Mouse (Mus musculus) forebrain, embryonic 11.5 days (tissue): ENCODE data around the gene B4galnt3. TPM values are rescaled to one million over a fixed set of nuclear protein-coding genes. Genes with fewer than 3 reads are reported as not detected.

Source experiments
- ATAC-seq: fragments of 200-750 bp; cut with Nextera tagmentation; replicated peaks from 2 replicates; pipeline ENCODE4 v1.8.0; 2017; ENCODE audit warnings: moderate TSS enrichment; ENCODE audit not compliant: low FRiP score
- DNase-seq: peaks from one replicate; pipeline ENCODE4 v3.0.0-alpha.2; 2017; ENCODE audit warnings: low spot score
- H3K27ac ChIP-seq: fragments of 300-500 bp; sonication (generic); 2 replicates; pipeline ENCODE4 v1.5.1; 2014; ENCODE audit warnings: low read depth, low read length
- H3K27me3 ChIP-seq: fragments of 300-500 bp; sonication (generic); 2 replicates; pipeline ENCODE4 v1.6.1; 2014; ENCODE audit warnings: mild to moderate bottlenecking, low read length, mixed read lengths; ENCODE audit not compliant: control insufficient read depth, insufficient read depth
- H3K36me3 ChIP-seq: fragments of 300-500 bp; sonication (generic); 2 replicates; pipeline ENCODE4 v1.6.1; 2014; ENCODE audit warnings: mild to moderate bottlenecking, low read length, moderate library complexity, mixed read lengths; ENCODE audit not compliant: control insufficient read depth, insufficient read depth
- H3K4me1 ChIP-seq: fragments of 300-500 bp; sonication (generic); replicated peaks from 2 replicates; pipeline ENCODE4 v1.6.1; 2014; ENCODE audit warnings: low read length, mixed read lengths; ENCODE audit not compliant: control insufficient read depth, insufficient read depth
- H3K4me2 ChIP-seq: fragments of 300-500 bp; sonication (generic); 2 replicates; pipeline ENCODE4 v1.6.1; 2014; ENCODE audit warnings: low read depth, mild to moderate bottlenecking, low read length, moderate library complexity, mixed read lengths; ENCODE audit not compliant: severe bottlenecking
- H3K4me3 ChIP-seq: fragments of 300-500 bp; sonication (generic); 2 replicates; pipeline ENCODE4 v1.5.1; 2014; ENCODE audit warnings: low read depth, low read length
- H3K9ac ChIP-seq: fragments of 300-500 bp; sonication (generic); 2 replicates; pipeline ENCODE4 v1.6.1; 2014; ENCODE audit warnings: low read length
- H3K9me3 ChIP-seq: fragments of 300-500 bp; sonication (generic); 2 replicates; pipeline ENCODE4 v1.6.1; 2016; ENCODE audit warnings: low read length, mixed read lengths; ENCODE audit not compliant: control insufficient read depth
- WGBS: fragments of 180-500 bp; shearing (Covaris S2); extraction: QIAGEN DNeasy Blood & Tissue Kit; methylation state at CpG from one replicate; pipeline ENCODE4 v1.1.7; 2014; 5-methylcytosine and 5-hydroxymethylcytosine counted together
- polyA plus RNA-seq: library from polyadenylated mRNA; unstranded; fragments of >200 nt; fragmentation: Nextera tagmentation; extraction: Ambion mirVana; gene quantifications from 2 replicates; pipeline ENCODE4 v1.2.1, GENCODE M21; 2014

The B4galnt3 gene
- polyA plus RNA-seq, result not detected in 2 replicates

DNA sequence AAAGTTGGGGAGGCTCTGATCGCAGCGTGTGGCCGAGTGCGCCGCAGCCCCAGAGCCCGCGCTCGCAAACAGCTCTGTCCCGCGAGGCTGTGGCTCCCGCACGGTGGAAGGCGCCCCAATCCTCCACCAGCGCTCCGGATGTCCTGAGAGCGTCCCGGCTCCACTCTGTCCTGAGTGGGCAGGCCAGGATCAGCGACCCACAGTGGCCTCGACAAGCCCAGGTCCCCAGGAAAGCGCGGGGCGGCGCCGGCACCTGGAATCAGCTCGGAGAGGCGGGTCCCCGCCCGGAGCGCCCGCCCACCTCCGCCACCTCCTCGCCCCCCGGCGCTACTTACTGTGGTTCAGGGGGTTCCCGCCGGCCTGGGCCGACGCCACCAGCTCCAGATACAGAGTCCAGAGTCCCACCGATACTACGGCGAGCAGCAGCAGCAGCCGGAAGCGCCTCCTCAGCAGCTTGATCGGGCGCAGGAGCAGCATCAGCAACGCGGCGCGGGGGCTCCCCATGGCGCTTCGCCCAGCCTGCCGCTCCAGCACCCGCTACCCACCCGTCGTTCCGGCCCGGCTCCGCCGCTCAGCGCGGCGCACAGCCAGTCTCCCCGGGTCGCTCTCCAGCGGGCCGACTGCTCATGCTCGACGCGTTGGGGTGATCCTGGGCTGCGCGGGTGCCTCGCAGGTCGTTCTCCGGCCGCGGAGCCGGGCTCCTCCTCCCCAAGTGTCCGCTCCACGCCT is at the start of gene B4galnt3, which contains the start of gene D330020A13Rik:
TSS of gene B4galnt3 (minus strand) at position 504 of the 729 bp plus-strand sequence.
TSS of gene D330020A13Rik (plus strand) at position 309 of the 729 bp plus-strand sequence.
- Histone ChIP-seq H3K9me3 (no peaks in the 10 kb centered on the region), H3K9ac (peak within 1 kb of the TSS; percentile 59), H3K4me2 (peak within 1 kb of the TSS; percentile 99), H3K36me3 (no peaks in the 10 kb centered on the region), H3K4me3 (peak within 1 kb of the TSS; percentile 60), H3K4me1 (peaks cover 4% of the 10 kb centered on the region; the same call in 1 of the 2 replicates), H3K27me3 (peaks cover 25% of the 10 kb centered on the region), H3K27ac (no peak within 1 kb of the TSS)
- ATAC-seq, result peak; percentile 65; the same call in 1 of the 2 replicates
- peak; percentile 76 for DNase-seq
- WGBS, result under 1% methylated on average over 75 of the region's 79 CpGs

DNA sequence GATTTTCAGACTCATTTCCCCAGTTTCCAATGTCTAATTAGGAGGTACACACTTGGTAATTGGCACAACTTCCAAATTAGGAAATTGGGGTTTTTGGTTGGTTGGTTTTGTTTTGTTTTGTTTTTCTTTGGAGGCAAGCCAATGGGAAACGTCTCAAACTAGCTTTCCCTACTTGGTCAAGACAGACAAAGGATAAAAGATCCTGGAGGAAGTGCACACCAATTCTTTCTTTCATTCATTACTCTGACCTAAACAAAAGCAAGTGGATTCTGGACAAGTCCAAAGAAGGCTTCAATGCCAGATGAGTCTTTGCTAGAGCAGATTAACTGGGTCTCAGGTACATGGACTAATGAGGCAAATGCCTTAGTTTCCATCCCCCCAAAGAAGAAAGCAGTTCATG is 49.6 kb upstream of the B4galnt3 start:
- H3K36me3 ChIP-seq, result peaks cover 7% of the 10 kb centered on the region; the same call in 1 of the 2 replicates

DNA sequence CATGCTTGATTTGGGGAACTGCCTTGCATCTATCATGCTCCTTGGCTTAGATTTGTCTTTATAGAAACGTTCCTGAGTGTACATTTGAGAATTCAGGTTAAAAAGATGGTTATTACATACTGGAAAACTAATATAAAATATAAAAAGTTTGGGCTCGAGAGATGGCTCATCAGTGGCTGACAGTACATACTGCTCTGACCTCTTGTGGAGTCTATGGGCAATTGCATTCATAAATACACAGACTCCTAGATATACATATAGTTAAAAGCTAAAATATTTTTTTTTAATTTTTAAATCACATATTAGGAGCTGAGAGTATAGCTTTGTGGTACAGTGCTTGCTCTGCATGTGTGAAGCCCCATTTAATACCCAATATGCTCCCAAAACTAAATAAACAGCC is 38.0 kb upstream of the B4galnt3 start:
- ATAC-seq (no peak), DNase-seq (no peak)
- WGBS, result 89% methylated on average over 2 of the region's 2 CpGs
- H3K36me3 ChIP-seq, result peaks cover 3% of the 10 kb centered on the region; the same call in 1 of the 2 replicates
- H3K9me3 ChIP-seq, result no peaks in the 10 kb centered on the region
- H3K27me3 ChIP-seq, result no peaks in the 10 kb centered on the region
- no peaks in the 10 kb centered on the region for H3K4me1 ChIP-seq
- no peak overlapping the region for H3K4me3 ChIP-seq
- no peak overlapping the region for H3K4me2 ChIP-seq
- no peak overlapping the region for H3K27ac ChIP-seq
- no peak overlapping the region for H3K9ac ChIP-seq

More for the DNA sequence above, 49.6 kb upstream of the B4galnt3 start:
- DNase-seq (no peak), ATAC-seq (no peak)
- 64% methylated on average over 1 of the region's 1 CpGs for WGBS
- Histone ChIP-seq H3K4me1 (no peaks in the 10 kb centered on the region), H3K27me3 (no peaks in the 10 kb centered on the region), H3K4me2 (no peak overlapping the region), H3K27ac (no peak overlapping the region), H3K4me3 (no peak overlapping the region), H3K9ac (no peak overlapping the region), H3K9me3 (no peaks in the 10 kb centered on the region)

DNA sequence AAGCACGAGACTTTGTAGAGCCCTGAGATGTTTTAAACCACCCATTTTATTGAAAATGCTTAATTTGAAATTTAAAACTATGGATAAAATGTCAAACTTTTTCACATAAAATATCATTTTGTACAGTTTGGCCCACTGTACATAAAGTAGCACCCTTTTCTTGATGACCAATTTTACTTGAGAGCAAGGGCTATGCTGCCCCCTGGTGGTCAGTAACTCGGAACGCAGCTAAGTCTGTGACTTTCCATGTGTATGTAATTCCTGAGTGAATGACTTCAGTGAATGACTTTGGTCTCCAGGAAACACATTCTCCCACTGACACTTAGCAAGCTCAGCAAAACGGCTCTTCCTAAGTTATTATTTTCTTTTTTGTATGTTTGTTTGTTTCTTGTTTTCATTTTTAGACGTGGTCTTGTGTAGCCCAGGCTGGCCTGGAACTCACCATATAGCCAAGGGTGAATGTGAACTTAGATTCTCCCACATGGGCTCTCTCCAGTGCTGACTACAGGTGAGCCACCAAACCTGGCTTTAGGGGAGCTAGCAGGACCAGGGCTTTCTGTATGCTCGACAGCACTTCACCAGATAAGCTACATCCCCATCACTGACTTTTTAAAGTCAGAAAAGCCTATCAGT is 30.1 kb upstream of the B4galnt3 start:
- DNase-seq, result peak; percentile 71
- Histone ChIP-seq H3K36me3 (no peaks in the 10 kb centered on the region; the same call in 1 of the 2 replicates), H3K4me3 (no peak overlapping the region), H3K4me1 (no peaks in the 10 kb centered on the region), H3K27me3 (no peaks in the 10 kb centered on the region), H3K9me3 (no peaks in the 10 kb centered on the region), H3K27ac (no peak overlapping the region), H3K4me2 (no peak overlapping the region), H3K9ac (no peak overlapping the region)
- ATAC-seq, result no peak
- 31% methylated on average over 6 of the region's 6 CpGs for WGBS

DNA sequence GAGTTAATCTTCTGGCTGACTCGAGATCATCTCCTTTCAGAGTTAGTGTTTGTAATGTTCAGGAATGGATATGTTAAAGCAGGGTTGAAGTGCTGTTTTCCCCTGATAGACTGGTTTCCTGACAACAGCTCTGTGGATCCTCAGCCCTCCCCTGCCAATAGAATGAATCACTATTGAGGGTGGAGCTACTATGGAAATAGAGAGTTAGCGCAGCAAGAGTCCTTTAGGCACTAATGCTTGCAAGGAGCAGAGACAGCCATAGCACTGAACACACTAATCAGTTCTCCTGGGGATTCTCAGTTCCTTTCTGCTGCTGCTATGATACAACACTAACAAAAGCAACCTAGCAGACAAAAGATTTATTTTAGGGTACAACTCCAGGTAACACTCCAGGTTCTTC is 26.0 kb upstream of the B4galnt3 start:
- Histone ChIP-seq H3K4me1 (no peaks in the 10 kb centered on the region), H3K9ac (no peak overlapping the region), H3K9me3 (no peaks in the 10 kb centered on the region), H3K4me2 (no peak overlapping the region), H3K4me3 (no peak overlapping the region), H3K27me3 (no peaks in the 10 kb centered on the region), H3K27ac (no peak overlapping the region), H3K36me3 (no peaks in the 10 kb centered on the region; the same call in 1 of the 2 replicates)
- no peak for ATAC-seq
- WGBS, result 74% methylated on average over 2 of the region's 2 CpGs
- DNase-seq, result no peak

DNA sequence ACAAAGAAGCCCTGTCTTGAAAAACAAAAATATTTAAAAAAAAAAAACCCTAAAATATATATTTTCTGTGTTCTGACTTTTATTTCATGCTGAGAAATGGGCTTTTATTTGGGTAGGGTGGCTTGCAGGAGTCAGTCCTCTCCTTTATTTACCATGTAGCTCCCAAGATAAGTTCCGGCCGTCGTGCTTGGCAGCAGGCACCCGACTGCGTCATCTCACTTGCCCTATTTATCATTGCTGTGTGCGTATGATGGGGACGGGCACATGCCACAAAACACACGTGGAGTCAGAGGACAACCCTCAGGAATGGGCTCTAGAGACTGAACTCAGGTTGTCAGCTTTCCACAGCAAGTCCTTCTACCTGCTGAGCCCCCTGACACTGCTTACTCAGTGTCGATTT is 24.8 kb upstream of the B4galnt3 start:
- Histone ChIP-seq H3K4me1 (no peaks in the 10 kb centered on the region), H3K9me3 (no peaks in the 10 kb centered on the region), H3K4me3 (no peak overlapping the region), H3K9ac (no peak overlapping the region), H3K27me3 (no peaks in the 10 kb centered on the region), H3K36me3 (no peaks in the 10 kb centered on the region), H3K4me2 (no peak overlapping the region), H3K27ac (no peak overlapping the region)
- 93% methylated on average over 9 of the region's 9 CpGs for WGBS
- DNase-seq (no peak), ATAC-seq (no peak)

DNA sequence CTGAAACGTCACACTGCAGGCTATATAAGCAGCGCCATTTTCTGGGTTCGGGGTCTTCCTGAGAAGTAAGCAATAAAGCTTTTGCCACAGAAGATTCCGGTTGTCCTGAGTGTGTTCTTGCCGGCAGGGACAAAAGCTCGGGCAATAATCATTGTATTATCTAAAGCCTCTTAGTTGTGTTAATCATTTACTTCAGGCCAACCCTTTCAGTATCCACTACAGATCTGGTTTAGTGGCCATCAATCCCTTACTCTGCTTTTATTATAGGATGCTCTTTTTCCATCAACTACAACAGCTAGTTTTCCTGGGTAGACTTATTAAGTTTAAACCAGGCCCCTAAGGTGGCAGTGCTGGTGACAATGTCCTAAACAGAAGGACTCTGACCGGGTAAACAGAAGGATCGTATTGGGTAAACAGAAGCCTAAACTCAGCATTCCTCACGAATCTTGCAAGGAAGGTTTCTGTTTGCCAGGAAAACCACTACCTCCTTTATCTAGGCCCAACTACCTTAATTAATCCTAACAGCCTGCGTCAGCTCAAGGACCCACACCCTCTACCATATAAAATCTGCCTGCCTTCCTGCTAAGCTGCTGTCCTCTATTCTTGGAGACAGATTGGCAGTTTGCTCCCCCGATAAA is 24.1 kb upstream of the B4galnt3 start:
- Histone ChIP-seq H3K36me3 (no peaks in the 10 kb centered on the region), H3K4me3 (no peak overlapping the region), H3K27ac (no peak overlapping the region), H3K27me3 (no peaks in the 10 kb centered on the region), H3K9me3 (no peaks in the 10 kb centered on the region), H3K4me1 (no peaks in the 10 kb centered on the region), H3K9ac (no peak overlapping the region), H3K4me2 (no peak overlapping the region)
- 81% methylated on average over 11 of the region's 11 CpGs for WGBS
- no peak for ATAC-seq
- no peak for DNase-seq

DNA sequence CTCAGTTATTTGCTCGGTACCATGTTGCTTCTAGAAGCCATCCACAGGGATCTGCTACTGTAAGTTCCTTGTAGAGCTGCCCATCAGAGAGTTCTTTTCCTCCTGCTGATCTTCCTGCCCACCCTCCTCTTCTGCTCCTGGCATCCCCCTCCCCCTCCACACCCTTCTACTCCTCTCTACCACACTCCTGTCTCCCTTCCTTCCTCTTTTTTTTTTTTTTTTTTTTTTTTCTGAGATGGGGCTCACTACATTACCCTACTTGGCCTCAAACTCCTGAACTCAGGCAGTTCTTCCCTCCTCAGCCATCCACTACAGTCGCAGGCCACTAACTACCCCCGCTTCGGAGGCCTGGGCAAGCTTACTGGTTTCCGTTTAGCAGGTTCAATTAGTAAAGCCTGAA is 18.1 kb upstream of the B4galnt3 start:
- no peak for ATAC-seq
- H3K4me3 ChIP-seq, result no peak overlapping the region
- no peaks in the 10 kb centered on the region for H3K27me3 ChIP-seq
- no peak overlapping the region for H3K4me2 ChIP-seq
- WGBS, result 78% methylated on average over 5 of the region's 5 CpGs
- no peaks in the 10 kb centered on the region for H3K4me1 ChIP-seq
- H3K27ac ChIP-seq, result no peak overlapping the region
- no peak overlapping the region for H3K9ac ChIP-seq
- no peaks in the 10 kb centered on the region for H3K9me3 ChIP-seq
- no peaks in the 10 kb centered on the region for H3K36me3 ChIP-seq
- no peak for DNase-seq
